Mouse (Mus musculus) gastrocnemius, postnatal 10 days (tissue): ENCODE measurements at regions not wholly inside any gene's neighbourhood (a gene's known extent, or its start where the extent isn't known, plus 50 kb on each side); places are given as distances from the start of the nearest gene placed in this dataset.

ENCODE experiments used
- DNase-seq: peaks from one replicate; pipeline ENCODE4 v3.0.0; 2021; ENCODE audit warnings: mixed read lengths

DNA sequence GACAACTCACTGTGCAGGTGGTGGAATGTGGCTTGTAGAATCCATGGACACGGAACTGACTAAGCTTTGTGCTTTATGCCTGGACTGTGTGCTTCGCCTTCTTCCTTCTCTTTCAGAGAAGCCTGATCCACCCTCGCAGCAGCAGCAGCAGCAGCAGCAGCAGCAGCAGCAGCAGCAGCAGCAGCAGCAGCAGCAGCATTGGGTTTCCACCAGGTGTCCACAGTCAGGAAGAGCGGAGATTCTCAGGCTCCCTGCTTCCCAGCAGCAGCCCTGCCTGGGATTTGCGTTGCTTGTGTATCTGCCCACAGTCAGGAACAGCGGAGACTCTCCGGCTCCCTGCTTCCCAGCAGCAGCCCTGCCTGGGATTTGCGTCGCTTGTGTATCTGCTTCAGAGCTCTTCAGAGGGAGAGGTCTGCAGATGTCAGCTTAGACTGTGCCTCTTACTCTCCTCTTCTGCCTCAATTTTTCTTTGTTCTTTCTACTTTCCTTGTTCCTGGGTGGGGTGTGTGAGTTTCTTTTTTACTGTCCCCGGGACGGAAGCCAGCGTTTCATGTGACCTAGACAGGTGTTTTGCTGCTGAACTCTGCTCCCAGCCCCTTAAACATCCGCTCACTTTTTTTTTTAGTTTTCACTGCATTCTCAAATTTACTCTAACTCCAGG is 168.1 kb upstream of the Olig3 start:
- DNase-seq, result no peak

DNA sequence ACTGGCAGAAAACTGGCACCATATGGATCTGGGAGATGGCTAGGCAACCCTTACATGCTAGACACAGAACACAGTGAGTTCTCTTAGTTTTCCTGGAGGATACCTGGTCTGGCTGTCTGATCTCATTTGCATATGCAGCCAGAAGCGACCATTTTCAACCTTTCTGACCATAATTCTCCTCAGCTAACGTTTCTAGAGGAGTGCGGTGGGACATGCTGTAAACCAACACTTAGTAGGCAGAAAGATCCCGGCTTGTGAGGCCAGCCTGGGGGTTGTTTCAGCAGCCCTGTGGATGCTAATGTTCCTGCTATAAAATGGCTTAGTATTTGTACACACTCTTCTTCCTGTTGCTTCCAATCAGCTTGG is 168.6 kb upstream of the Olig3 start:
- no peak for DNase-seq

GRCm38 (mm10) chr10:19187084-19187615 is 169.2 kb upstream of the Olig3 start:
- no peak for DNase-seq

DNA sequence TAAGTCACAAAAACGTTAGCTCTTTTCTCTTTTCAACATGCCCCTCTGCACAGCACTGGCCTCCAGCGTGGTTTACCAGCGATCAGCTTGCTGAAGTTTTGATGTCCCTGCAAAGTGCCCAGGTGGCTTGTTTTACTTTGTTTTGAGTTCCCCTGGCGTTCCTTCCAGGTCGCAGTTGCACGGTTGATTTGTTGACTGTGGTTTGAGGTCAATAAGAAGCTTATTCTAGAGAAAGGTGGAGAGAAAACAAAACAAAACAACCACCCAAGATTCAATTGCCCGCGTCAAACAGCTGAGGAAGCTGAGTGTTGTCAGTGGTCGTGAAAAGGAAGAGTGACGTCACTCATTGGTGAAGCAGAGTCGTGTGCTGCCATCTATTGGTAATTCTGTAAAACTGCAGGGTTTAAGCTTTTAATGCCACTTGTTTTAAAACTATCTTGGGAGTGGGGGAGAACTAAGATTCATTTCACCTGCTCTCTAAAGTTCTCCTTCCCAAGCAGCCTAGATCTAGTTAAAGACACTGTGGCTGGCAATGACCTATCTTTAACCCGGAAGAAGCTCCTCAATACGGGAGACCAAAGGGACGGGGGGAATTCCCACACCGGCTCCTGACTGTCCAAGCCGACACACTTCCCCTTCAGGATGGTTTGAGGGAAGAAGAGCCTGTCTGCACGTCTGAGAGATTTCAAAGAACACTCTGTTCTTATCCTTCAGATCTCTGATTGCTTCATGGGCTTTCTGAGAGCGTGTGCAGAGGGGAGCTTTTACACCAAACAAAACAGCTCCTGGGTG is 170.3 kb upstream of the Olig3 start:
- DNase-seq, result no peak

DNA sequence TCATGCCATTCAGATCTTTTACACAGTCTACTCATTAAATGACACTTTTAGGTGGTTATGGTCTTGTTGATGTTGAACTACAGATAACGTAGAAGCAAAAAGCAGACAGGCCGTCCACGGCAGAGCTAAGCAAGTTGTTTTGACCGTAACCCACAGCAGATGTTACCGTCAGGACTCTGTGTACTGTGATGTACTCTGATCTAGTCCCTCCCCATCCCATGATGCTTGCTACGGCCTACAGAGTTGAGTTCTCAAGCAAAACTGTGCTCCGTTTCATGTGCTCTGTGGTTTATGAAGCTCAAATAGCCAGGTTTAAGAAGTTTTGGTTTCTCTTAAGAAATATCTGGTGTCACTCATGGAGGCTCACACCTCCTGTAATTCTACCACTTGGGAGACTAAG is 169.4 kb upstream of the Tnfaip3 start:
- no peak for DNase-seq

DNA sequence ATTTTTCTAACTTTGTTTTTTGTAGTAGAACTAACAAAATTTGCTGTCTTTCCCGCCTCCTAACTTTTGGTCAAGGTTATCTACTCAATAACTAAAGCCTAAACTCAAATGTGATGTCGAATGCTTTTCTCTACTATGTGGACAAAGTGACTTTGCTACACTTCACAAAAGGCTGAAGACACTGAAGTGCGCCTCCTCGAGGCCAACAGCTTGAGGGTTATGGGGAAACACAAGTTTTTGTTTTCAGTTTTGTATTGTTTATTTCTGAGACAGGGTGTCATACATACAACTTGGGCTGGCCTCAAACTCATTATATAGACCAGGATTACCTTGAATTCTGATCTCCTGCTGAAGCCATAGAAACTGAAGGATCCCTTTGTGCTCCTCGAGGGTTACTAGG is 162.4 kb upstream of the Tnfaip3 start:
- no peak for DNase-seq

- DNase-seq, result no peak
These were observed 162.0 kb upstream of the Tnfaip3 start for GRCm38 (mm10) chr10:19177414-19177813.

DNA sequence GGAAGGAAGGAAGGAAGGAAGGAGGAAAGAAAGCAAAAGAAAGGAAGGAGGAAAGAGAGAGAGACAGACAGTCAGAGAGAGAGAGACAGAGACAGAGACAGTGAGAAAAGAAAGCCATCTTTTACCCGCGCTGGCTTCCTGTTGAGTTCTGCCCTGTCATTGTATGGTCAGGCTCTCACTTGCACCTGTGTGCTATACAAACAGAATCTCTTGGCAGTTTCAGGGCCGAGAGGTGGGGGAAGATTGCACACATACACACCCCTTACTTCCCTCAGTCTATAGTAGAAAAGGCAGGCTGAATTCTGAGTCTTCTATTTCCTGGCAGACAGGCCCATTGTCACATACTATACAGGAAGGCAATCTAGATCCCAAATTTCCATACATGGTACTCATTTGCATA is 160.8 kb upstream of the Tnfaip3 start:
- no peak for DNase-seq

GRCm38 (mm10) chr10:19171834-19172233 is 156.4 kb upstream of the Tnfaip3 start:
- DNase-seq, result no peak

- no peak for DNase-seq
These were observed 155.1 kb upstream of the Tnfaip3 start for GRCm38 (mm10) chr10:19170596-19170995.

- DNase-seq, result no peak
These were observed 153.8 kb upstream of the Tnfaip3 start for GRCm38 (mm10) chr10:19169272-19169671.

- DNase-seq, result no peak
These were observed 152.9 kb upstream of the Tnfaip3 start for GRCm38 (mm10) chr10:19168362-19168761.

DNA sequence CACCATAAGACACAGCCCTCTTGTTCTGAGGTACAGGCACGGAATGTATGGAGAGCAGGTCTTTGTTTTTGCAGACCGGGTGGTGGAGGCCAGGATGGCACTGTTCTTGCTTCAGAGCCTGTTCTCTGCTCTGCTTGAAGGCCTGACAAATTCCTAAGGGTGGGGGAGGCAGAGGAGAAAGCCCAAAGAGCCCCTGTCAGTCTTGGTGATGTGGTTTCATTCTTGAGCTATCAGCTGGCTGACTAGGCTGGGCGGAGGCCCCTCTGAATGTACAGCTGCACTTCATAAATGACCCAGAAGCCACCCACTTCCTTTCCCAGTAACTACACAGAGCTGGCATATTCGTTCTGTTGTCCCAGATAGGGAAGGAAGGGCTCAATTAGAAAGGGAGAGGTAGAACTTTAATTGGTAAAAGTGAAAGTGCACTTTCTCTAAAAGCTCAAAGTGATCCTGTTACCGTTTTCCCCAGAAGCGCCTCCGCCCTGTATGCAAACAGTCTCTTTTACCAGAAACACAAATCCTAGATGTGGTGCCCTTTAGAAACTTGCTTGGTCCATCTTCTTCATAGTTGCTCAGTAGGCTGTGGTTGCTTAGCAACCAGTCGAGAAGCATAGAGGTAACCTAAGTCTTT is 152.3 kb upstream of the Tnfaip3 start:
- DNase-seq, result no peak

- DNase-seq, result no peak
These were observed 151.6 kb upstream of the Tnfaip3 start for GRCm38 (mm10) chr10:19167101-19167500.

DNA sequence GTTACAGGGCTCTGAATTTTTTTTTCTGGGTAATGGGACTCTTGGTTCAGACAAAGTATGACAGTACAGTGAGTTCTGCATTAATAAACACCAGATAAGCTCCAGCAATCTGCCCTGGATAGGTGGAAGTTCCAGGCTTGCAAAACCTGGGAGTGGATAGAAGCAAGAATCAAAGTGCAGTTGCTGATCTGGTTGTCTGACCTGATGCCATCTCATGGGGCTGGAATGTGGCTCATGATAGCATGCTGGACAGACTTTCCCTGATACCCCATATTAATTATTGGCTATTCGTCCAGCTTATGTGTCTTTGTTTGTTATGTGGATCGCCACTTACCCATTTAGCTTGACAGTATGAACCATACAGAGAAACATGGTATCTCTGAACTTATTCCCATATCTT is 146.6 kb upstream of the Tnfaip3 start:
- no peak for DNase-seq

DNA sequence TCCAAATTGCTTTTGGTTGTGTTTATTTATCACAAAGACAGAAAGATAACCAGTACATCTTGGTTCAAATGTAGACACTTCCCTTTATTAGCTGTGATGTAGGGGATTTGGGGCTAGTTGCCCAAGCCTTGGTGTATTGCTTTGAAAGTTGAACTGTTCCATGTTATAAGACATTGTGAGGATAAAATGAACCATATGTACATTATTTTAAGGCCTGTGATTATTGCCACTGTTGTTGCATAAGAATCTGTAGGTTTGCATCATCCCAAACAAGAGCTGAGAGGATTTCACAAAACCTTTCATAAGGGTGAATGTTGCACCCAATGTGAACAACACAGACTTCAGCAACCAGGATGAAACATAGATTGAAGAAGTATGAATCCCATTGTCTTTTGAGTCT is 145.7 kb upstream of the Tnfaip3 start:
- DNase-seq, result no peak

GRCm38 (mm10) chr10:19154041-19154440 is 138.6 kb upstream of the Tnfaip3 start:
- DNase-seq, result no peak

GRCm38 (mm10) chr10:19152773-19153172 is 137.3 kb upstream of the Tnfaip3 start:
- DNase-seq, result no peak

- no peak for DNase-seq
These were observed 135.3 kb upstream of the Tnfaip3 start for GRCm38 (mm10) chr10:19150766-19151165.

DNA sequence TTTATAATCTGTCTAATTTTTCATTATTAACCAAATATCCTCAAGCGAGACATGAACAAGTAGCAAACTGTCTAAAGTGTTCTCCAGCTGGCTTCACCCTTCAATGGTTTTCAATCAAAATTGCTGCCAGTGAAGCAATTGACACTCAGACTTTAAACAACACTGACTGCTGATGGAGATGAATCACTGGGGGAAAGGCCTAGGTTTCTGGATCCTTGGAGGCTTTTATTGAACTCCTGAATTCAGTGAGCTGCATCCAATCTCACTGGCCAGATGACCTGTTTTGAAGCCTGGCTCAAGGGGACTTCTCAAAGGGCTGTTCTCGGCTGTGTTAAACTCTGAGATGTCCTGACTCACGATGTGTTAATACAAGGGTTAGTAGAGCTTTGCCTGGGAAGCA is 134.5 kb upstream of the Tnfaip3 start:
- no peak for DNase-seq

DNA sequence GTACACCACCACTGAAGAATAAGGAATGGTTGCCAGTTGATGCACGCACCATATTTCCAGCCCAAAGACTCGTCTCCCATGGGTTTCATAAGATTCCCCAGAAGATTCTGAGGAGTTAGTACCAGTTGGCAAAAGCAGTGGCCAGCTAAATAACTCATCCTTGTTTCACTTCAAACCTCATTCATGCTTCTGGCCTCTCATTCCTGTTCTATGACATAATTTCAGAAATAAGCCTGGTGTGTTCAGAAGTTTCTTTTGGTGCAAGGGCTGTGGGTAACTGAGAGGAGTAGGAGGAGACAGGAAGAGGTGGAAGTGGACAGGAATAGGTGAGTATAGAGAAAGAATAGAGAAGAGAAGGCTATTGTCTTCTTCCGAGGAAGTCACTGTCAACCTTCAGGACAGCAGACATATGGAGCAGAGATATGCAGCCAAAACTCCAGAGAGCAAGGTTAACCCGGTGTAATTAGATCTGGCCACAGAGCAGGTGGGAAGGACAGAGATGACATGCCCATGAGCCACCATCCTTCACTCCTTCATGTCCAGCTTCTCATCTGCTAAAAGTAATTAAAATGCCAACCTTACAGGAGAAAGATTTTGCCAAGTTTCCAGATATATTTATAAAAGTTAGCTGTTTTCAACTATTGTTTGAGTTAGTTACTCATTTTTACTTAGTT is 133.9 kb upstream of the Tnfaip3 start:
- DNase-seq, result no peak

DNA sequence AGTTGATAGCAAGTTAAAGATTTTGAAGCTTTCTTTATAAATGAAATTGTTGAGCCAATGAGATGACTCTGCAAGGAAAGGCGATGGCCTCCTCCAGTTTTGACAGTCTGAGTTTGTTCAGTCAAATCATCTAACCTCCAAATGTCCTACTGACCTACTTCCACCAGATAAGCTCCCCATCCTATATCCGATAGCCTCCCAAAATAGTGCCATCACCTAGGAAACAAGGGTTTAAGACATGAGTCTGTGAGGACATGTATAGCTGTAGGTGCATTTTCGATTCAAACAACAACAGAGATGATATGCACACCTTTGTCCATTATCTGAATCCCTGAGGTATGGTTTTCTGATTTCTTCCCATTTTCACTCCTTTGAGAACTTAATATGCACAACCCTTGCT is 126.0 kb upstream of the Tnfaip3 start:
- no peak for DNase-seq

GRCm38 (mm10) chr10:19140628-19141027 is 125.2 kb upstream of the Tnfaip3 start:
- no peak for DNase-seq
